18 mouse cellular contexts compared by ENCODE assay signal in the genomic region with DNA sequence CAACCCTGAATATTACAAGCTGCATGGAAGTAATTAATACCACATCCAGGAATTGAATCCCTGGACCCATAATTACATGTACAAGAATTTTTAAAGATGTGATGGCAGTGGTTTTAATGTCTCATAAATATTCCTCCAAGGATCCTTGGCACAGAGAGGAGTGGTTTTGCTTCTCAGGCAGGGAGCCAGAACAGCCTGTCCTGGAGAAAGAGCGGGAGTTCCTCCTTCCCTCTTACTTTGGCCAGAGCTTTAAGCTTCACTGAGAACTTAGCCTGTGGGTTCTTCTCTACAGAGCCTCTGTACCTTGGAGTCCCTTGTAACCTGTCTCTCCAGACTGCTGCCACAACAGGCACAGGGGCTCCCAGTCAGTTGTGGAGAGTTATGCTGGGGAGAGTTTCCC.
A peak's percentile ranks its signal among the peaks of the same experiment; 100 is the strongest.
DNase-seq lines count a peak whose midpoint lies in the region; ATAC-seq lines count a peak whose summit lies in the region.
"Had no signal": no experiment of that assay in that cellular context is flagged by ENCODE, and none has a peak within 500 bp of the region (broad histone marks: within the 10 kb centered on the region; RNA-seq: fewer than 3 reads in every experiment).

No protein-coding gene starts in this region.

- no peak for ATAC-seq in intestine, embryonic 14.5 days (replicated peaks; ENCODE audit: low FRiP score, low TSS enrichment, low read depth)
- no peak for ATAC-seq in intestine, embryonic 16.5 days
- ATAC-seq in inflammation-experienced regulatory T-cells, adult 6 months = no peak
- ATAC-seq in midbrain, embryonic 13.5 days = no peak

- DNase-seq in cerebellum, postnatal 10 days = peak; percentile 24 to 33
- DNase-seq in cerebellum, adult 9-10 months = no peak
- DNase-seq in intestine, embryonic 14.5 days (ENCODE audit: low spot score) = no peak
- peak; percentile 25 for DNase-seq in ovary, postnatal 14 days (ENCODE audit: low spot score)
- no peak for DNase-seq in ovary, postnatal 10 days (ENCODE audit: low spot score)
- DNase-seq: adrenal gland, postnatal 14 days; cerebellum, adult 9-11 months; layer of hippocampus, adult 9-11 months; right cerebral cortex, postnatal 4 days; thymus, postnatal 14 days had no signal

- 0 out of 2 replicates have a peak overlapping the region, but pooled peaks have one; percentile 27 for H3K27ac ChIP-seq in intestine, embryonic 14.5 days (ENCODE audit: low read depth)
- no peak overlapping the region for H3K27ac ChIP-seq in intestine, embryonic 16.5 days (ENCODE audit: low read length)
- no peak overlapping the region for H3K27ac ChIP-seq in midbrain, embryonic 13.5 days
- H3K27ac ChIP-seq: heart, embryonic 15.5 days; hindbrain, embryonic 13.5 days; kidney, embryonic 15.5 days; liver, embryonic 14.5 days had no signal

- H3K4me3 ChIP-seq in intestine, embryonic 14.5 days (ENCODE audit: low read depth, low read length) = no peak overlapping the region
- H3K4me3 ChIP-seq in intestine, embryonic 16.5 days (ENCODE audit: low read length) = no peak overlapping the region
- no peak overlapping the region for H3K4me3 ChIP-seq in midbrain, embryonic 13.5 days (replicated peaks)
- H3K4me3 ChIP-seq: heart, embryonic 15.5 days; hindbrain, embryonic 13.5 days; kidney, embryonic 15.5 days; myocyte had no signal

- H3K4me1 ChIP-seq in intestine, embryonic 14.5 days (replicated peaks; ENCODE audit: control insufficient read depth, insufficient read depth, low read length) = peaks cover 6% of the 10 kb centered on the region; the same call in 1 of the 2 replicates
- peaks cover 5% of the 10 kb centered on the region; the same call in 1 of the 2 replicates for H3K4me1 ChIP-seq in intestine, embryonic 16.5 days (ENCODE audit: control insufficient read depth, insufficient read depth, low read length)
- peaks cover 18% of the 10 kb centered on the region for H3K4me1 ChIP-seq in midbrain, embryonic 13.5 days (replicated peaks)
- H3K4me1 ChIP-seq: heart, embryonic 15.5 days had no signal

- H3K27me3 ChIP-seq in intestine, embryonic 14.5 days (replicated peaks; ENCODE audit: control insufficient read depth, insufficient read depth, low read length) = no peaks in the 10 kb centered on the region
- no peaks in the 10 kb centered on the region for H3K27me3 ChIP-seq in intestine, embryonic 16.5 days (replicated peaks; ENCODE audit: control insufficient read depth, insufficient read depth, low read length)
- peaks cover 6% of the 10 kb centered on the region; the same call in 1 of the 2 replicates for H3K27me3 ChIP-seq in midbrain, embryonic 13.5 days
- H3K27me3 ChIP-seq: heart, embryonic 15.5 days; hindbrain, embryonic 13.5 days; kidney, embryonic 15.5 days had no signal

- no peak overlapping the region for H3K4me2 ChIP-seq in intestine, embryonic 14.5 days (ENCODE audit: low read length)
- H3K4me2 ChIP-seq in intestine, embryonic 16.5 days (ENCODE audit: low read depth, low read length) = no peak overlapping the region
- H3K4me2 ChIP-seq in midbrain, embryonic 13.5 days (replicated peaks) = no peak overlapping the region
- H3K4me2 ChIP-seq: heart, embryonic 15.5 days; hindbrain, embryonic 13.5 days; kidney, embryonic 15.5 days had no signal

- no peak overlapping the region for H3K9ac ChIP-seq in intestine, embryonic 14.5 days (ENCODE audit: low read length)
- no peak overlapping the region for H3K9ac ChIP-seq in intestine, embryonic 16.5 days (ENCODE audit: low read depth, low read length)
- no peak overlapping the region for H3K9ac ChIP-seq in midbrain, embryonic 13.5 days (replicated peaks)
- H3K9ac ChIP-seq: heart, embryonic 15.5 days; hindbrain, embryonic 13.5 days; kidney, embryonic 15.5 days; liver, embryonic 14.5 days had no signal

- WGBS in intestine, embryonic 14.5 days = 42% methylated on average over 1 of the region's 1 CpGs
- WGBS in intestine, embryonic 16.5 days = 59% methylated on average over 1 of the region's 1 CpGs
- WGBS in midbrain, embryonic 13.5 days = 86% methylated on average over 1 of the region's 1 CpGs

- no peaks in the 10 kb centered on the region for H3K9me3 ChIP-seq in intestine, embryonic 14.5 days (ENCODE audit: control insufficient read depth, low read length)
- H3K9me3 ChIP-seq in intestine, embryonic 16.5 days (ENCODE audit: control insufficient read depth, low read length) = no peaks in the 10 kb centered on the region
- H3K9me3 ChIP-seq in midbrain, embryonic 13.5 days = no peaks in the 10 kb centered on the region
- H3K9me3 ChIP-seq: heart, embryonic 15.5 days; hindbrain, embryonic 13.5 days; kidney, embryonic 15.5 days had no signal

- H3K36me3 ChIP-seq in intestine, embryonic 14.5 days (ENCODE audit: control insufficient read depth, insufficient read depth, low read length) = no peaks in the 10 kb centered on the region
- no peaks in the 10 kb centered on the region for H3K36me3 ChIP-seq in intestine, embryonic 16.5 days (ENCODE audit: control insufficient read depth, insufficient read depth, low read length)
- no peaks in the 10 kb centered on the region for H3K36me3 ChIP-seq in midbrain, embryonic 13.5 days
- H3K36me3 ChIP-seq: heart, embryonic 15.5 days; hindbrain, embryonic 13.5 days; kidney, embryonic 15.5 days had no signal

Comparison
In these comparisons a context has a peak if more than half of its experiments do, and no peak if none do; other contexts are left out.
1. DNase-seq: peak in cerebellum, postnatal 10 days (2 of 2) and ovary, postnatal 14 days (single experiment); none in cerebellum, adult 9-10 months (single experiment), intestine, embryonic 14.5 days (single experiment) and ovary, postnatal 10 days (single experiment).